Mouse (Mus musculus) heart, adult 2 months (tissue): ENCODE data around the gene Mustn1.

Experiments
- CTCF ChIP-seq: fragments of 200-600 bp; IDR thresholded peaks from 2 replicates; pipeline ENCODE4 v1.8.1; 2022; ENCODE audit warnings: antibody characterized with exemption, mild to moderate bottlenecking, moderate library complexity
- EP300 ChIP-seq: fragments of 200-500 bp; IDR thresholded peaks from 2 replicates; pipeline ENCODE4 v1.6.1; 2011; ENCODE audit warnings: low read depth, low read length, control low read depth; ENCODE audit not compliant: insufficient read depth
- POLR2A ChIP-seq: fragments of 200-500 bp; IDR thresholded peaks from 2 replicates; pipeline ENCODE4 v1.6.1; 2011; ENCODE audit warnings: mild to moderate bottlenecking, low read depth, low read length, control low read depth; ENCODE audit not compliant: insufficient read depth

- TF ChIP-seq CTCF (no peak), POLR2A (no peak), EP300 (no peak)
Observed at GRCm38 (mm10) chr14:30903036-30903435, 24.0 kb downstream of the Mustn1 start.
